Mouse (Mus musculus) cortical plate, adult 2 months (tissue): ENCODE measurements around the gene Exosc6.

Source experiments
- CTCF ChIP-seq: fragments of 200-500 bp; IDR thresholded peaks from 2 replicates; pipeline ENCODE4 v1.5.1; 2011; ENCODE audit warnings: mild to moderate bottlenecking, control low read depth, low read length; ENCODE audit not compliant: insufficient read depth; ENCODE audit errors: extremely low read depth
- POLR2A ChIP-seq: fragments of 200-500 bp; IDR thresholded peaks from 2 replicates; pipeline ENCODE4 v1.6.1; 2011; ENCODE audit warnings: mild to moderate bottlenecking, low read length, control low read depth; ENCODE audit not compliant: insufficient read depth; ENCODE audit errors: extremely low read depth

- TF ChIP-seq CTCF (no peak), POLR2A (no peak)
Measured at GRCm38 (mm10) chr8:111053827-111054518, 2.2 kb upstream of the Exosc6 start.
